In genomic region chr13:42064257-42064656, GRCm38 (mm10) we compare ENCODE assay signal across 19 mouse cellular contexts. TPM values are rescaled to one million over a fixed set of nuclear protein-coding genes. Genes with fewer than 3 reads are reported as not detected.
A peak's percentile ranks its signal among the peaks of the same experiment; 100 is the strongest.
DNase-seq lines count a peak whose midpoint lies in the region; ATAC-seq and TF ChIP-seq lines count a peak whose summit lies in the region.
"Had no signal": no experiment of that assay in that cellular context is flagged by ENCODE, and none has a peak within 500 bp of the region (broad histone marks: within the 10 kb centered on the region; RNA-seq: fewer than 3 reads in every experiment).

No protein-coding gene starts in this region.

- DNase-seq in lung, adult 2 months: peak; percentile 24
- DNase-seq in lung, postnatal 14 days: no peak
- DNase-seq in frontal cortex, postnatal 36 days (ENCODE audit: low spot score in 2 of 2): no peak
- DNase-seq in gastrocnemius, postnatal 14 days: no peak
- no peak for DNase-seq in adrenal gland, adult 18-20 months (ENCODE audit: low spot score in 2 of 2)
- DNase-seq: cerebellum, adult 11-12 months; gastrocnemius, adult 2 months; kidney, adult 18-20 months; kidney, postnatal 25 days; thymus, postnatal 14 days had no signal

- intact Hi-C loops in gastrocnemius, postnatal 14 days (cut with DNase I; ENCODE audit: low total_unique reads): no loop called here

- H3K4me3 ChIP-seq in lung, adult 2 months (replicated peaks; ENCODE audit: extremely low read depth, low read depth, low read length): no peak overlapping the region
- no peak overlapping the region for H3K4me3 ChIP-seq in liver, embryonic 16.5 days (ENCODE audit: low read depth, low read length)
- H3K4me3 ChIP-seq: gastrocnemius, adult 2 months; heart, embryonic 12.5 days; limb, embryonic 13.5 days had no signal

- TF ChIP-seq CTCF in lung, adult 2 months (IDR thresholded peaks at IDR 0.05; ENCODE audit: insufficient read depth, low read length): no peak

- peak; percentile 80 for ATAC-seq in erythroid progenitor cell, adult 5-6 weeks (replicated peaks; ENCODE audit: low FRiP score, poor library complexity, severe bottlenecking)
- peak; percentile 84 for ATAC-seq in liver, embryonic 16.5 days (ENCODE audit: low read depth)
- peak; percentile 95 for ATAC-seq in megakaryocyte-erythroid progenitor cell, adult 5-6 weeks (replicated peaks; ENCODE audit: low FRiP score, low TSS enrichment, poor library complexity, severe bottlenecking)
- ATAC-seq: forebrain, embryonic 16.5 days; hindbrain, embryonic 16.5 days; midbrain, embryonic 16.5 days had no signal

- no peaks in the 10 kb centered on the region; the same call in 1 of the 2 replicates for H3K36me3 ChIP-seq in liver, embryonic 16.5 days (ENCODE audit: control insufficient read depth, insufficient read depth)

- H3K9ac ChIP-seq in liver, embryonic 16.5 days (ENCODE audit: low read depth, low read length): no peak overlapping the region
- H3K9ac ChIP-seq: heart, embryonic 12.5 days; limb, embryonic 13.5 days had no signal

- no peak for TF ChIP-seq POLR2A in lung, adult 2 months (IDR thresholded peaks at IDR 0.05; ENCODE audit: borderline replicate concordance, extremely low read depth, low read depth, low read length)

- no peaks in the 10 kb centered on the region for H3K27me3 ChIP-seq in liver, embryonic 16.5 days (ENCODE audit: control insufficient read depth, insufficient read depth, low read depth, low read length)
- H3K27me3 ChIP-seq: heart, embryonic 12.5 days; limb, embryonic 13.5 days had no signal

- H3K9me3 ChIP-seq in liver, embryonic 16.5 days (replicated peaks; ENCODE audit: control insufficient read depth, low read length): no peaks in the 10 kb centered on the region
- H3K9me3 ChIP-seq: heart, embryonic 12.5 days; limb, embryonic 13.5 days had no signal

- no peak overlapping the region for H3K27ac ChIP-seq in liver, embryonic 16.5 days (ENCODE audit: low read length)
- H3K27ac ChIP-seq: gastrocnemius, adult 2 months; limb, embryonic 13.5 days; macrophage had no signal

- no peak overlapping the region for H3K4me2 ChIP-seq in liver, embryonic 16.5 days (ENCODE audit: low read depth, low read length)
- H3K4me2 ChIP-seq: heart, embryonic 12.5 days; limb, embryonic 13.5 days had no signal

- H3K4me1 ChIP-seq in lung, adult 2 months (ENCODE audit: control insufficient read depth, insufficient read depth, low read length): peaks cover 3% of the 10 kb centered on the region
- H3K4me1 ChIP-seq in liver, embryonic 16.5 days (ENCODE audit: control insufficient read depth, low read depth, low read length): peaks cover 11% of the 10 kb centered on the region
- H3K4me1 ChIP-seq: limb, embryonic 13.5 days had no signal

RNA-seq across cellular contexts. Expression of gene Hivep1, which starts 12.4 kb away (rescaled TPM):
- 35.9 and 41.8 TPM in 2 replicates for polyA plus RNA-seq in lung, adult 2 months (2012; rRNA removed)
- 28.1 and 65.0 TPM in 2 replicates for total RNA-seq in erythroid progenitor cell, adult 5-6 weeks (2015; ENCODE audit: low replicate concordance)
- total RNA-seq in erythroid progenitor cell, adult 5-6 weeks (2017; ENCODE audit: low replicate concordance): 8.9 and 22.3 TPM in 2 replicates
- 1.7 and 2.3 TPM in 2 replicates for polyA plus RNA-seq in liver, embryonic 16.5 days (2015; fragmentation: Nextera tagmentation; extraction: Ambion mirVana)
- 38.6 and 51.5 TPM in 2 replicates for total RNA-seq in megakaryocyte-erythroid progenitor cell, adult 5-6 weeks (2014; fragmentation: Nextera tagmentation)
- total RNA-seq in megakaryocyte-erythroid progenitor cell, adult 5-6 weeks (2017): 12.3 and 27.0 TPM in 2 replicates
- 10 to 100 TPM; 12.1 to 16.2 TPM for total RNA-seq in gastrocnemius, postnatal 14 days (2021)
- total RNA-seq in adrenal gland, adult 18-20 months (2021): 10 to 100 TPM; 21.4 to 22.3 TPM
